In the genomic region with DNA sequence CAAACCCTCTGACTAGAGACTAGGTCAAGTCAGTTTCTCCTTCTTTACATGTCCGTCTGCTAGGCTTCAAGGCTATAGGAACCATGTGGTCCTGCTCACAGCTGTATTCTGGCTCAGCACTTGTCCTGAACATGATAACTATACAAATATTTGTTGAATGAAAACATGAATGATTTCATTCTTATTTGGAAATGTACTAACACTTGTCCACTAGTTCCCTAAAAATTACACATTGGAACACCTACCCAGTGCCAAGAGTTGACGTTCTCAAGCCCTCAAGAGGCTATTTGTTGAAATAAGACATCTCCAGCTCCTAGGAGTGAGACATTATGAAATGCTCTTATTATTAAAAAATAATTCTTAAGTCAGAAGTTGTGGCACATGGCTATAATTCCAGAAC, we compare ENCODE assay signal across 32 mouse cellular contexts. TPM values are rescaled to one million over a fixed set of nuclear protein-coding genes. Genes with fewer than 3 reads are reported as not detected.
DNase-seq lines count a peak whose midpoint lies in the region; ATAC-seq and TF ChIP-seq lines count a peak whose summit lies in the region.
"Had no signal": no experiment of that assay in that cellular context is flagged by ENCODE, and none has a peak within 500 bp of the region (broad histone marks: within the 10 kb centered on the region; RNA-seq: fewer than 3 reads in every experiment).

No protein-coding gene starts in this region.

- H3K4me3 ChIP-seq in heart, embryonic 12.5 days: no peak overlapping the region
- H3K4me3 ChIP-seq in lung, postnatal 0 days (ENCODE audit: low read depth, low read length): no peak overlapping the region
- no peak overlapping the region for H3K4me3 ChIP-seq in stomach, embryonic 15.5 days (replicated peaks)
- no peak overlapping the region for H3K4me3 ChIP-seq in hindbrain, embryonic 13.5 days
- H3K4me3 ChIP-seq: embryonic facial prominence, embryonic 12.5 days; forebrain, embryonic 12.5 days; intestine, embryonic 15.5 days; limb, embryonic 10.5 days; midbrain, embryonic 12.5 days had no signal

- no peak for ATAC-seq in heart, embryonic 12.5 days (ENCODE audit: insufficient number of reproducible peaks, low FRiP score)
- ATAC-seq in lung, postnatal 0 days: peak; percentile 96
- no peak; the same call in 1 of the 2 replicates for ATAC-seq in stomach, embryonic 15.5 days (ENCODE audit: insufficient read depth, low FRiP score, low read depth)
- ATAC-seq in hindbrain, embryonic 13.5 days (ENCODE audit: low FRiP score): no peak
- ATAC-seq: hindbrain, embryonic 16.5 days; intestine, embryonic 15.5 days had no signal

- no peak overlapping the region for H3K4me2 ChIP-seq in heart, embryonic 12.5 days
- H3K4me2 ChIP-seq in lung, postnatal 0 days (replicated peaks; ENCODE audit: low read depth, low read length): no peak overlapping the region
- no peak overlapping the region for H3K4me2 ChIP-seq in stomach, embryonic 15.5 days
- no peak overlapping the region for H3K4me2 ChIP-seq in hindbrain, embryonic 13.5 days
- H3K4me2 ChIP-seq: embryonic facial prominence, embryonic 12.5 days; forebrain, embryonic 12.5 days; intestine, embryonic 15.5 days; midbrain, embryonic 12.5 days had no signal

- TF ChIP-seq CTCF in lung, postnatal 0 days (IDR thresholded peaks at IDR 0.05): no peak

- no peak overlapping the region for H3K9ac ChIP-seq in heart, embryonic 12.5 days
- no peak overlapping the region for H3K9ac ChIP-seq in lung, postnatal 0 days (replicated peaks; ENCODE audit: low read depth)
- H3K9ac ChIP-seq in stomach, embryonic 15.5 days: no peak overlapping the region
- no peak overlapping the region for H3K9ac ChIP-seq in hindbrain, embryonic 13.5 days
- H3K9ac ChIP-seq: embryonic facial prominence, embryonic 12.5 days; forebrain, embryonic 12.5 days; intestine, embryonic 15.5 days; midbrain, embryonic 12.5 days had no signal

- no peaks in the 10 kb centered on the region for H3K4me1 ChIP-seq in heart, embryonic 12.5 days (replicated peaks)
- no peaks in the 10 kb centered on the region for H3K4me1 ChIP-seq in lung, postnatal 0 days (ENCODE audit: insufficient read depth, low read depth, low read length)
- H3K4me1 ChIP-seq in stomach, embryonic 15.5 days: no peaks in the 10 kb centered on the region
- peaks cover 12% of the 10 kb centered on the region for H3K4me1 ChIP-seq in hindbrain, embryonic 13.5 days (replicated peaks)
- H3K4me1 ChIP-seq: embryonic facial prominence, embryonic 12.5 days; intestine, embryonic 15.5 days had no signal

- no peaks in the 10 kb centered on the region for H3K36me3 ChIP-seq in heart, embryonic 12.5 days
- no peaks in the 10 kb centered on the region for H3K36me3 ChIP-seq in lung, postnatal 0 days (ENCODE audit: insufficient read depth, low read length)
- H3K36me3 ChIP-seq in stomach, embryonic 15.5 days: no peaks in the 10 kb centered on the region
- no peaks in the 10 kb centered on the region for H3K36me3 ChIP-seq in hindbrain, embryonic 13.5 days
- H3K36me3 ChIP-seq: embryonic facial prominence, embryonic 12.5 days; forebrain, embryonic 12.5 days; G1E; intestine, embryonic 15.5 days; limb, embryonic 10.5 days; midbrain, embryonic 12.5 days had no signal

- no peaks in the 10 kb centered on the region for H3K27me3 ChIP-seq in heart, embryonic 12.5 days (replicated peaks)
- H3K27me3 ChIP-seq in lung, postnatal 0 days (replicated peaks; ENCODE audit: insufficient read depth, low read length): no peaks in the 10 kb centered on the region
- H3K27me3 ChIP-seq in stomach, embryonic 15.5 days (replicated peaks): no peaks in the 10 kb centered on the region
- no peaks in the 10 kb centered on the region for H3K27me3 ChIP-seq in hindbrain, embryonic 13.5 days
- H3K27me3 ChIP-seq: CH12.LX; embryonic facial prominence, embryonic 12.5 days; forebrain, embryonic 12.5 days; intestine, embryonic 15.5 days; midbrain, embryonic 12.5 days had no signal

- no peak overlapping the region for H3K27ac ChIP-seq in heart, embryonic 12.5 days (ENCODE audit: poor library complexity, severe bottlenecking)
- H3K27ac ChIP-seq in lung, postnatal 0 days (ENCODE audit: low read length): peak overlapping the region; percentile 15; the same call in 1 of the 2 replicates
- 0 out of 2 replicates have a peak overlapping the region, but pooled peaks have one; percentile 8 for H3K27ac ChIP-seq in stomach, embryonic 15.5 days
- no peak overlapping the region for H3K27ac ChIP-seq in hindbrain, embryonic 13.5 days
- H3K27ac ChIP-seq: embryonic facial prominence, embryonic 12.5 days; forebrain, embryonic 12.5 days; intestine, embryonic 15.5 days; limb, embryonic 10.5 days; midbrain, embryonic 12.5 days had no signal

- no peaks in the 10 kb centered on the region for H3K9me3 ChIP-seq in heart, embryonic 12.5 days (replicated peaks)
- H3K9me3 ChIP-seq in lung, postnatal 0 days (ENCODE audit: low read length): no peaks in the 10 kb centered on the region
- no peaks in the 10 kb centered on the region for H3K9me3 ChIP-seq in stomach, embryonic 15.5 days
- no peaks in the 10 kb centered on the region for H3K9me3 ChIP-seq in hindbrain, embryonic 13.5 days
- H3K9me3 ChIP-seq: embryonic facial prominence, embryonic 12.5 days; forebrain, embryonic 12.5 days; G1E; intestine, embryonic 15.5 days; limb, embryonic 10.5 days; midbrain, embryonic 12.5 days had no signal

- WGBS in heart, embryonic 12.5 days: 83% methylated on average over 2 of the region's 2 CpGs
- 48% methylated on average over 2 of the region's 2 CpGs for WGBS in lung, postnatal 0 days
- WGBS in stomach, embryonic 15.5 days: 55% methylated on average over 2 of the region's 2 CpGs
- WGBS in hindbrain, embryonic 13.5 days: 90% methylated on average over 2 of the region's 2 CpGs

- TF ChIP-seq EP300 in lung, postnatal 0 days (IDR thresholded peaks at IDR 0.05): peak; percentile 92

- DNase-seq in heart, adult 8-10 months (ENCODE audit: low spot score): peak; percentile 34
- DNase-seq in adipocyte (ENCODE audit: low spot score): peak; percentile 46
- peak; percentile 91 for DNase-seq in lung, postnatal 0 days (ENCODE audit: low spot score)
- no peak for DNase-seq in cerebellum, postnatal 4 days (ENCODE audit: low spot score in 2 of 2)
- DNase-seq: adrenal gland, adult 8-10 months; B cell, adult 2 months; cerebellum, adult 18-20 months; cerebellum, postnatal 14 days; kidney, adult 9 months; kidney, postnatal 14 days had no signal

RNA-seq across cellular contexts. Expression of a gene that starts 6.9 kb away (rescaled TPM):
- under 1 TPM in 1 of 4 experiments, not detected in 3; 0.37 TPM for total RNA-seq in heart, adult 8-10 months (2022)
- polyA plus RNA-seq in heart, embryonic 12.5 days (2016; fragmentation: Nextera tagmentation; extraction: Ambion mirVana): not detected in 2 replicates
- 0.57 and 0.64 TPM in 2 replicates for polyA plus RNA-seq in lung, postnatal 0 days (2015; fragmentation: Nextera tagmentation; extraction: Ambion mirVana)
- polyA plus RNA-seq in stomach, embryonic 15.5 days (2015; fragmentation: Nextera tagmentation; extraction: Ambion mirVana): not detected in 2 replicates
- polyA plus RNA-seq in hindbrain, embryonic 13.5 days (2015; fragmentation: Nextera tagmentation; extraction: Ambion mirVana): not detected in 2 replicates
- total RNA-seq: adrenal gland, adult 8-10 months; CH12.LX; gastrocnemius, adult 8-10 months; heart, adult 18-20 months; hematopoietic stem cell, adult 5-6 weeks; layer of hippocampus, adult 18-20 months; layer of hippocampus, postnatal 25 days; liver, adult 2 months; megakaryocyte, adult 5-6 weeks; monocyte, adult 5-6 weeks; neutrophil, adult 5-6 weeks had no signal
- polyA plus RNA-seq: embryonic facial prominence, embryonic 12.5 days; forebrain, embryonic 12.5 days; G1E; hindbrain, embryonic 16.5 days; intestine, embryonic 15.5 days; limb, embryonic 10.5 days; liver, adult 2 months; liver, embryonic 16.5 days; midbrain, embryonic 12.5 days; small intestine, adult 2 months had no signal

RNA-seq across cellular contexts. Expression of a gene that starts 43.4 kb away (rescaled TPM):
- total RNA-seq in heart, adult 8-10 months (2022): 1 to 10 TPM; 1.6 to 2.8 (median 2.2) TPM
- polyA plus RNA-seq in heart, embryonic 12.5 days (2016; fragmentation: Nextera tagmentation; extraction: Ambion mirVana): 7.3 and 8.3 TPM in 2 replicates
- polyA plus RNA-seq in lung, postnatal 0 days (2015; fragmentation: Nextera tagmentation; extraction: Ambion mirVana): 7.4 and 8.0 TPM in 2 replicates
- 15.0 and 16.5 TPM in 2 replicates for polyA plus RNA-seq in stomach, embryonic 15.5 days (2015; fragmentation: Nextera tagmentation; extraction: Ambion mirVana)
- 4.4 and 4.7 TPM in 2 replicates for polyA plus RNA-seq in hindbrain, embryonic 13.5 days (2015; fragmentation: Nextera tagmentation; extraction: Ambion mirVana)
- polyA plus RNA-seq: G1E had no signal

Comparison
In these comparisons a context has a peak if more than half of its experiments do, and no peak if none do; other contexts are left out.
1. DNase-seq: peak in heart, adult 8-10 months (single experiment), adipocyte (single experiment) and lung, postnatal 0 days (single experiment); none in cerebellum, postnatal 4 days (0 of 2).
2. H3K27ac ChIP-seq: peak in lung, postnatal 0 days (single experiment) and stomach, embryonic 15.5 days (single experiment); none in heart, embryonic 12.5 days (single experiment) and hindbrain, embryonic 13.5 days (single experiment).